Mouse (Mus musculus) lung, adult 2 months (tissue): ENCODE results near the gene Tnrc18.

Experiments used
- CTCF ChIP-seq: fragments of 200-500 bp; IDR thresholded peaks from 2 replicates; pipeline ENCODE4 v1.5.1; 2011; ENCODE audit warnings: mild to moderate bottlenecking, low read length, control low read depth; ENCODE audit not compliant: insufficient read depth
- POLR2A ChIP-seq: fragments of 200-500 bp; IDR thresholded peaks from 2 replicates; pipeline ENCODE4 v1.6.1; 2011; ENCODE audit warnings: low read depth, mild to moderate bottlenecking, control low read depth, low read length, borderline replicate concordance; ENCODE audit errors: extremely low read depth

- TF ChIP-seq CTCF (no peak), POLR2A (no peak)
Measured at GRCm38 (mm10) chr5:142682529-142682928, 134.9 kb downstream of the Tnrc18 start.
